ENCODE assay signal across 8 mouse cellular contexts in the genomic region with DNA sequence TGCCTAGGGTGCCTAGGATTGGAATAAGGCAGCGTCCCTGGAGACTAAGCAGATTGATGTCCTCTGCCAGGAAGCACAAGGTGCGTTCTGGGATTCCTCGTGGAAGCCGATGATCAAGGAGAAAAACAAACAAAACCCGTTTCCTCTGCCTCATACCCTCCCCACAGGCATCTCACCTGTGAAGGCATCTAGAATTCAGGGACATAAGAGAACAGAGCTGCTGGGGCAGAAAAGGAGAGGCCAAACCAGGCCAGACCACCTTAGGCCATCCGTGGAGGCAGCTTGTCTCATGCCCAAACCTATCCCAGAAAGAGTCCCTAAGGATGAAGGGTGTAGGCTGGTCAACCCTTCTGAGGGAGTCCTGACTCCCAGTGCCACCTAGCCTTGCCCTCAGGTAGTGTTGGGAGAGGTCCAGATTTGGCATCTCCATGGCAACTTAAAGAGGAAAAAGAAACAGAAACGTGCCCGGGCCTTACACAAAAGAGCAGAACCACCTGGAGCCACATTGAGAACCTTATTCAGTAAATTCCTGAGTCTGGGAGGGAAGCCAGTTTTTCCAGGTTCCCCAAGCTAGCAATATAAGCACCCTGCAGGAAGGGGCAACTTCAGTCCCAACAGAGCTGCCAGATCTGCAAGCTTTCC. TPM values are rescaled to one million over a fixed set of nuclear protein-coding genes. Genes with fewer than 3 reads are reported as not detected.
DNase-seq lines count a peak whose midpoint lies in the region; ATAC-seq and TF ChIP-seq lines count a peak whose summit lies in the region.

A gene (minus strand): TSS at position 55 of the 642 bp plus-strand sequence.

- no peak for DNase-seq in frontal cortex, postnatal 25 days (ENCODE audit: low spot score in 2 of 2)
- DNase-seq in adrenal gland, postnatal 36 days, result no peak
- peak; percentile 52 for DNase-seq in forebrain, postnatal 0 days
- DNase-seq in kidney, adult 8-10 months, result peak; percentile 29 to 35
- no peak for DNase-seq in right cerebral cortex, postnatal 36 days (ENCODE audit: low spot score in 2 of 2)

- H3K27me3 ChIP-seq in forebrain, postnatal 0 days (ENCODE audit: insufficient read depth, low read length), result no peaks in the 10 kb centered on the region
- H3K27me3 ChIP-seq in liver, embryonic 15.5 days, result peaks cover 35% of the 10 kb centered on the region
- no peaks in the 10 kb centered on the region for H3K27me3 ChIP-seq in stomach, embryonic 14.5 days (ENCODE audit: control insufficient read depth, insufficient read depth, low read length)

- peaks cover 16% of the 10 kb centered on the region; the same call in 1 of the 2 replicates for H3K4me1 ChIP-seq in forebrain, postnatal 0 days (ENCODE audit: insufficient read depth)
- H3K4me1 ChIP-seq in liver, embryonic 15.5 days (replicated peaks), result no peaks in the 10 kb centered on the region; the same call in none of the 2 replicates
- peaks cover 11% of the 10 kb centered on the region; the same call in 1 of the 2 replicates for H3K4me1 ChIP-seq in stomach, embryonic 14.5 days (ENCODE audit: control insufficient read depth, insufficient read depth, low read length)

- TF ChIP-seq CTCF in forebrain, postnatal 0 days (IDR thresholded peaks at IDR 0.05; ENCODE audit: low read depth), result 0 out of 2 replicates have a peak, but pooled peaks have one; percentile 4

- H3K9me3 ChIP-seq in forebrain, postnatal 0 days (ENCODE audit: low read length), result no peaks in the 10 kb centered on the region
- H3K9me3 ChIP-seq in liver, embryonic 15.5 days (replicated peaks), result no peaks in the 10 kb centered on the region
- H3K9me3 ChIP-seq in stomach, embryonic 14.5 days (ENCODE audit: control insufficient read depth, low read depth, low read length), result no peaks in the 10 kb centered on the region

- peak within 1 kb of the TSS; percentile 79 for H3K4me2 ChIP-seq in forebrain, postnatal 0 days (ENCODE audit: low read depth)
- peak within 1 kb of the TSS; percentile 62 for H3K4me2 ChIP-seq in liver, embryonic 15.5 days
- peak within 1 kb of the TSS; percentile 89 for H3K4me2 ChIP-seq in stomach, embryonic 14.5 days (replicated peaks; ENCODE audit: low read depth, low read length)

- ATAC-seq in frontal cortex, adult (ENCODE audit: low TSS enrichment), result peak; percentile 3; the same call in 1 of the 2 replicates
- peak; percentile 26 for ATAC-seq in forebrain, postnatal 0 days
- no peak for ATAC-seq in liver, embryonic 15.5 days (ENCODE audit: insufficient read depth)
- peak; percentile 43; the same call in 1 of the 2 replicates for ATAC-seq in stomach, embryonic 14.5 days (ENCODE audit: insufficient number of reproducible peaks, insufficient read depth, low FRiP score, low read depth)

- H3K9ac ChIP-seq in forebrain, postnatal 0 days, result peak within 1 kb of the TSS; percentile 99
- H3K9ac ChIP-seq in liver, embryonic 15.5 days, result peak within 1 kb of the TSS; percentile 21; the same call in 1 of the 2 replicates
- H3K9ac ChIP-seq in stomach, embryonic 14.5 days (replicated peaks; ENCODE audit: low read depth, low read length), result peak within 1 kb of the TSS; percentile 92

- H3K4me3 ChIP-seq in forebrain, postnatal 0 days (ENCODE audit: low read depth, low read length), result peak within 1 kb of the TSS; percentile 91
- H3K4me3 ChIP-seq in liver, embryonic 15.5 days (replicated peaks), result peak within 1 kb of the TSS; percentile 50
- H3K4me3 ChIP-seq in stomach, embryonic 14.5 days (ENCODE audit: low read depth, low read length), result peak within 1 kb of the TSS; percentile 82

- WGBS in forebrain, postnatal 0 days, result 1% methylated on average over 8 of the region's 8 CpGs
- WGBS in liver, embryonic 15.5 days (ENCODE audit: insufficient replicate concordance), result 10% methylated on average over 8 of the region's 8 CpGs
- 2% methylated on average over 8 of the region's 8 CpGs for WGBS in stomach, embryonic 14.5 days

- H3K27ac ChIP-seq in forebrain, postnatal 0 days (ENCODE audit: low read depth, low read length), result peak within 1 kb of the TSS; percentile 93
- H3K27ac ChIP-seq in liver, embryonic 15.5 days (replicated peaks), result no peak within 1 kb of the TSS
- peak within 1 kb of the TSS; percentile 78; the same call in 1 of the 2 replicates for H3K27ac ChIP-seq in stomach, embryonic 14.5 days (ENCODE audit: low read length)

- peaks cover 57% of the 10 kb centered on the region for H3K36me3 ChIP-seq in forebrain, postnatal 0 days (ENCODE audit: insufficient read depth)
- peaks cover 12% of the 10 kb centered on the region for H3K36me3 ChIP-seq in liver, embryonic 15.5 days (replicated peaks)
- H3K36me3 ChIP-seq in stomach, embryonic 14.5 days (ENCODE audit: control insufficient read depth, insufficient read depth, low read length), result peaks cover 49% of the 10 kb centered on the region

RNA-seq across cellular contexts. Expression of the gene that starts here (rescaled TPM):
- total RNA-seq in adrenal gland, postnatal 36 days (2021), result 10 to 100 TPM; 34.5 to 36.1 TPM
- 323 and 362 TPM in 2 replicates for total RNA-seq in forebrain, postnatal 0 days (2014; rRNA removed)
- 180 and 184 TPM in 2 replicates for polyA plus RNA-seq in forebrain, postnatal 0 days (2015; fragmentation: Nextera tagmentation; extraction: Ambion mirVana)
- polyA plus RNA-seq in liver, embryonic 15.5 days (2015; fragmentation: Nextera tagmentation; extraction: Ambion mirVana), result 2.8 and 3.5 TPM in 2 replicates
- polyA plus RNA-seq in stomach, embryonic 14.5 days (2014; fragmentation: Nextera tagmentation; extraction: Ambion mirVana), result 59.3 and 63.2 TPM in 2 replicates

Comparison
In these comparisons a context has a peak if more than half of its experiments do, and no peak if none do; other contexts are left out.
1. RNA of the gene that starts here (polyA plus RNA-seq): 180 to 184 TPM in forebrain, postnatal 0 days and 59.3 to 63.2 TPM in stomach, embryonic 14.5 days; 2.8 to 3.5 TPM in liver, embryonic 15.5 days; every median in the first group is over 10 times any median in the second.
2. DNase-seq: peak in forebrain, postnatal 0 days (single experiment) and kidney, adult 8-10 months (2 of 2); none in frontal cortex, postnatal 25 days (0 of 2), adrenal gland, postnatal 36 days (0 of 2) and right cerebral cortex, postnatal 36 days (0 of 2).
3. H3K9ac ChIP-seq: peak in every context shown above with its lines; median percentile 99 in forebrain, postnatal 0 days; 92 in stomach, embryonic 14.5 days; 21 in liver, embryonic 15.5 days.
4. Peak in every context shown above with its lines, with median percentiles within 50 percentile points of each other: H3K4me2 ChIP-seq and H3K4me3 ChIP-seq.